Mouse (Mus musculus): ENCODE data around the gene Mroh7.
A peak's percentile ranks its signal among the peaks of the same experiment; 100 is the strongest.
"Not testable (repeated sequence)": the region's sequence is repeated elsewhere in the genome, so short reads cannot be mapped to it uniquely, and the experiment has no call there.

- peak; percentile 42 for TF ChIP-seq CTCF (IDR thresholded peaks at IDR 0.05; ENCODE audit: low read depth)
- not testable (repeated sequence) for TF ChIP-seq EP300 (IDR thresholded peaks at IDR 0.05; ENCODE audit: low read depth)
Observed at GRCm38 (mm10) chr4:106775767-106776166, 45.0 kb upstream of the Mroh7 start.

Measured in liver, embryonic 14.5 days (tissue).